ENCODE assay signal across 8 mouse cellular contexts in genomic region chr8:70200098-70200681, GRCm38 (mm10). TPM values are rescaled to one million over a fixed set of nuclear protein-coding genes. Genes with fewer than 3 reads are reported as not detected.
DNase-seq lines count a peak whose midpoint lies in the region; ATAC-seq and TF ChIP-seq lines count a peak whose summit lies in the region.

No protein-coding gene starts in this region.

- no peaks in the 10 kb centered on the region for H3K36me3 ChIP-seq in hindbrain, embryonic 14.5 days (replicated peaks; ENCODE audit: control insufficient read depth, insufficient read depth)

- H3K4me1 ChIP-seq in hindbrain, embryonic 14.5 days (replicated peaks; ENCODE audit: control insufficient read depth, insufficient read depth, low read length): no peaks in the 10 kb centered on the region
- H3K4me1 ChIP-seq in olfactory bulb, adult 2 months (ENCODE audit: control insufficient read depth, insufficient read depth, low read length): peaks cover 38% of the 10 kb centered on the region

- no peak for ATAC-seq in CD4-positive, CD25-positive, alpha-beta regulatory T cell, adult 4 months
- peak; percentile 41; the same call in 1 of the 2 replicates for ATAC-seq in hindbrain, embryonic 14.5 days (ENCODE audit: low FRiP score)
- ATAC-seq in inflammation-experienced regulatory T-cells, adult 6 months: no peak

- H3K4me3 ChIP-seq in hindbrain, embryonic 14.5 days (replicated peaks; ENCODE audit: low read length): no peak overlapping the region
- H3K4me3 ChIP-seq in olfactory bulb, adult 2 months (ENCODE audit: insufficient read depth, low read depth, low read length): no peak overlapping the region

- TF ChIP-seq CTCF in olfactory bulb, adult 2 months (IDR thresholded peaks at IDR 0.05; ENCODE audit: insufficient read depth, low read depth, low read length): no peak

- 74% methylated on average over 5 of the region's 5 CpGs for WGBS in hindbrain, embryonic 14.5 days
- 19% methylated on average over 5 of the region's 5 CpGs for WGBS in olfactory bulb, adult 2 months

- H3K9me3 ChIP-seq in hindbrain, embryonic 14.5 days (ENCODE audit: control insufficient read depth, low read length): no peaks in the 10 kb centered on the region

- no peak for TF ChIP-seq POLR2A in olfactory bulb, adult 2 months (IDR thresholded peaks at IDR 0.05; ENCODE audit: insufficient read depth, low read depth, low read length)

- no peaks in the 10 kb centered on the region for H3K27me3 ChIP-seq in hindbrain, embryonic 14.5 days (ENCODE audit: control insufficient read depth, insufficient read depth, low read length)

- H3K9ac ChIP-seq in hindbrain, embryonic 14.5 days: no peak overlapping the region

- no peak overlapping the region for H3K27ac ChIP-seq in hindbrain, embryonic 14.5 days
- peak overlapping the region; percentile 72 for H3K27ac ChIP-seq in olfactory bulb, adult 2 months (ENCODE audit: insufficient read depth, low read depth, low read length)

- DNase-seq in CD4-positive, CD25-positive, alpha-beta regulatory T cell, adult 2 months (ENCODE audit: low read depth, low spot score): peak; percentile 38
- DNase-seq in thymus, postnatal 0 days (ENCODE audit: low spot score): peak; percentile 21
- DNase-seq in thymus, adult 18-20 months: no peak
- DNase-seq in hindbrain, embryonic 14.5 days (ENCODE audit: low spot score): no peak
- peak; percentile 65 to 68 for DNase-seq in layer of hippocampus, postnatal 36 days

- no peak overlapping the region for H3K4me2 ChIP-seq in hindbrain, embryonic 14.5 days (replicated peaks)

RNA-seq across cellular contexts. Expression of gene Slc25a42, which starts 11.9 kb away (rescaled TPM):
- 1 to 10 TPM; 6.2 to 9.7 TPM for polyA plus RNA-seq in CD4-positive, CD25-positive, alpha-beta regulatory T cell, adult 4 months (2017; shearing (Covaris generic))
- 6.2 and 9.0 TPM in 2 replicates for polyA plus RNA-seq in thymus, postnatal 0 days (2015; fragmentation: Nextera tagmentation; extraction: Ambion mirVana)
- 6.5 and 6.9 TPM in 2 replicates for polyA plus RNA-seq in hindbrain, embryonic 14.5 days (2014; fragmentation: Nextera tagmentation; extraction: Ambion mirVana)
- total RNA-seq in layer of hippocampus, postnatal 36 days (2021): 10 to 100 TPM; 44.8 to 49.7 TPM
- not detected in 2 replicates for polyA plus RNA-seq in olfactory bulb, adult 2 months (2012; ENCODE audit: insufficient read depth, insufficient read length, low replicate concordance, missing spikeins)
- polyA plus RNA-seq in inflammation-experienced regulatory T-cells, adult 6 months (2017; shearing (Covaris generic)): 10 to 100 TPM in 2 of 3 experiments, 1 to 10 TPM in 1; 5.1 to 15.7 (median 11.2) TPM

RNA-seq across cellular contexts. Expression of gene Tmem161a, which starts 28.0 kb away (rescaled TPM):
- 10 to 100 TPM; 25.3 to 54.7 TPM for polyA plus RNA-seq in CD4-positive, CD25-positive, alpha-beta regulatory T cell, adult 4 months (2017; shearing (Covaris generic))
- 41.5 and 44.1 TPM in 2 replicates for polyA plus RNA-seq in thymus, postnatal 0 days (2015; fragmentation: Nextera tagmentation; extraction: Ambion mirVana)
- 37.4 and 39.9 TPM in 2 replicates for polyA plus RNA-seq in hindbrain, embryonic 14.5 days (2014; fragmentation: Nextera tagmentation; extraction: Ambion mirVana)
- 10 to 100 TPM; 43.5 to 57.1 TPM for total RNA-seq in layer of hippocampus, postnatal 36 days (2021)
- polyA plus RNA-seq in olfactory bulb, adult 2 months (2012; ENCODE audit: insufficient read depth, insufficient read length, low replicate concordance, missing spikeins): not detected in 2 replicates
- 10 to 100 TPM; 20.8 to 30.3 (median 23.3) TPM for polyA plus RNA-seq in inflammation-experienced regulatory T-cells, adult 6 months (2017; shearing (Covaris generic))

RNA-seq across cellular contexts. Expression of gene Sugp2, which starts 33.8 kb away (rescaled TPM):
- polyA plus RNA-seq in CD4-positive, CD25-positive, alpha-beta regulatory T cell, adult 4 months (2017; shearing (Covaris generic)): 10 to 100 TPM; 19.9 to 35.1 TPM
- 29.6 and 34.5 TPM in 2 replicates for polyA plus RNA-seq in thymus, postnatal 0 days (2015; fragmentation: Nextera tagmentation; extraction: Ambion mirVana)
- polyA plus RNA-seq in hindbrain, embryonic 14.5 days (2014; fragmentation: Nextera tagmentation; extraction: Ambion mirVana): 77.8 and 78.8 TPM in 2 replicates
- total RNA-seq in layer of hippocampus, postnatal 36 days (2021): 100 to 1,000 TPM; 118 to 126 TPM
- polyA plus RNA-seq in olfactory bulb, adult 2 months (2012; ENCODE audit: insufficient read depth, insufficient read length, low replicate concordance, missing spikeins): not detected in 2 replicates
- 10 to 100 TPM; 12.6 to 23.3 (median 20.8) TPM for polyA plus RNA-seq in inflammation-experienced regulatory T-cells, adult 6 months (2017; shearing (Covaris generic))

RNA-seq across cellular contexts. Expression of gene Armc6, which starts 34.1 kb away (rescaled TPM):
- polyA plus RNA-seq in CD4-positive, CD25-positive, alpha-beta regulatory T cell, adult 4 months (2017; shearing (Covaris generic)): 10 to 100 TPM in 1 of 2 experiments, 1 to 10 TPM in 1; 8.9 to 13.9 TPM
- polyA plus RNA-seq in thymus, postnatal 0 days (2015; fragmentation: Nextera tagmentation; extraction: Ambion mirVana): 17.9 and 18.4 TPM in 2 replicates
- polyA plus RNA-seq in hindbrain, embryonic 14.5 days (2014; fragmentation: Nextera tagmentation; extraction: Ambion mirVana): 97.6 and 102 TPM in 2 replicates
- 10 to 100 TPM; 47.0 to 50.5 TPM for total RNA-seq in layer of hippocampus, postnatal 36 days (2021)
- polyA plus RNA-seq in olfactory bulb, adult 2 months (2012; ENCODE audit: insufficient read depth, insufficient read length, low replicate concordance, missing spikeins): not detected in 2 replicates
- polyA plus RNA-seq in inflammation-experienced regulatory T-cells, adult 6 months (2017; shearing (Covaris generic)): 1 to 10 TPM; 6.0 to 9.0 (median 6.4) TPM

Comparison
In these comparisons a context has a peak if more than half of its experiments do, and no peak if none do; other contexts are left out.
1. DNase-seq: peak in CD4-positive, CD25-positive, alpha-beta regulatory T cell, adult 2 months (single experiment), thymus, postnatal 0 days (single experiment) and layer of hippocampus, postnatal 36 days (2 of 2); none in thymus, adult 18-20 months (0 of 2) and hindbrain, embryonic 14.5 days (single experiment).
2. RNA of gene Tmem161a, which starts 28.0 kb away (polyA plus RNA-seq): 25.3 to 54.7 TPM in CD4-positive, CD25-positive, alpha-beta regulatory T cell, adult 4 months, 41.5 to 44.1 TPM in thymus, postnatal 0 days, 37.4 to 39.9 TPM in hindbrain, embryonic 14.5 days and 20.8 to 30.3 TPM in inflammation-experienced regulatory T-cells, adult 6 months; not detected in olfactory bulb, adult 2 months; every median in the first group is over 10 times any median in the second.